13 mouse cellular contexts compared by ENCODE assay signal in the genomic region with DNA sequence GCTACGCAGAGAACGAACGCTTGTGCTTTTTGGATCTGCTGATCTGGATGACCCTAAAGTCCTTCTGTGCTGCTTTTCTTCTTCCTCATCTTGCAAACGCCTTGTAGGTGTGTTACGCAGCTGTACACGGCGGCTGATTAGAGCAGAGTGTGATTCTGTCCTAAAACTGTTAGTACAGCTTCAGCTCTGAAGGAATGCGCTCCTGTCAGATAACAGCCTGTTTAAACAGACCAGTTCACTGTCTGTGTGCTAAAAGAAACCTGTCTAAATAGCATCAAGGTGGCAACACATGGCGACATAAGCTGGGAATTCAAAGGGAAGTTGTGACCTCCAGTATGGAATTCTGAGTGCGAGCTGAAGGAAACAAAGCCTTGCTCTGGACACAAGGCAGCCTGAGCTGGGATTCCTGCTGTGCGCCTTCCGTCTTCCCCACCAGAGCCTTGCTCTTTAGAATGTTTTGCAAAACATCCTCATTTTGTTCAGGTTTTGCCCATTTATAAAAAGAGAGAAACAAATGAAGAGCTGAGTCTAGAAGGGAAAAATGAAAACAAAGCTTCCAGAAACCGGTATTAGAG.
DNase-seq lines count a peak whose midpoint lies in the region; ATAC-seq and TF ChIP-seq lines count a peak whose summit lies in the region.
"Had no signal": no experiment of that assay in that cellular context is flagged by ENCODE, and none has a peak within 500 bp of the region (broad histone marks: within the 10 kb centered on the region; RNA-seq: fewer than 3 reads in every experiment).

No protein-coding gene starts in this region.

- H3K27me3 ChIP-seq in heart, postnatal 0 days (ENCODE audit: control insufficient read depth, insufficient read depth, low read length) = 0 out of 2 replicates have a peak, but pooled peaks cover 3% of the 10 kb centered on the region
- no peaks in the 10 kb centered on the region for H3K27me3 ChIP-seq in hindbrain, embryonic 15.5 days
- H3K27me3 ChIP-seq: CH12.LX had no signal

- no peaks in the 10 kb centered on the region for H3K4me1 ChIP-seq in heart, postnatal 0 days (ENCODE audit: control insufficient read depth, insufficient read depth)
- peaks cover 9% of the 10 kb centered on the region for H3K4me1 ChIP-seq in hindbrain, embryonic 15.5 days (replicated peaks)

- H3K9me3 ChIP-seq in heart, postnatal 0 days (replicated peaks; ENCODE audit: control insufficient read depth, low read length) = no peaks in the 10 kb centered on the region
- H3K9me3 ChIP-seq in hindbrain, embryonic 15.5 days = no peaks in the 10 kb centered on the region

- H3K36me3 ChIP-seq in heart, postnatal 0 days (replicated peaks; ENCODE audit: control insufficient read depth, insufficient read depth, low read length) = no peaks in the 10 kb centered on the region
- peaks cover 7% of the 10 kb centered on the region; the same call in 1 of the 2 replicates for H3K36me3 ChIP-seq in hindbrain, embryonic 15.5 days

- no peak overlapping the region for H3K27ac ChIP-seq in heart, postnatal 0 days (ENCODE audit: low read depth)
- peak overlapping the region; percentile 57 for H3K27ac ChIP-seq in hindbrain, embryonic 15.5 days (replicated peaks)
- H3K27ac ChIP-seq: kidney, postnatal 0 days; liver, embryonic 14.5 days; macrophage had no signal

- no peak overlapping the region for H3K4me3 ChIP-seq in heart, postnatal 0 days (ENCODE audit: low read depth, low read length)
- no peak overlapping the region for H3K4me3 ChIP-seq in hindbrain, embryonic 15.5 days

- H3K9ac ChIP-seq in heart, postnatal 0 days (replicated peaks; ENCODE audit: low read depth, low read length) = no peak overlapping the region
- 0 out of 2 replicates have a peak overlapping the region, but pooled peaks have one; percentile 20 for H3K9ac ChIP-seq in hindbrain, embryonic 15.5 days
- H3K9ac ChIP-seq: liver, embryonic 14.5 days had no signal

- intact Hi-C loops in heart, postnatal 10 days (cut with DNase I) = no loop called here

- no peak for DNase-seq in heart, postnatal 0 days (ENCODE audit: low spot score)
- DNase-seq in heart, postnatal 10 days = no peak
- DNase-seq in embryo, embryonic 10.5 days (ENCODE audit: low spot score) = peak; percentile 40
- DNase-seq in yolk sac, embryonic 10.5 days (ENCODE audit: low spot score) = peak; percentile 14
- no peak for DNase-seq in cerebellum, adult 8-10 months
- no peak for DNase-seq in natural killer cell, adult 2 months (ENCODE audit: low spot score in 2 of 2)
- DNase-seq: thymus, postnatal 36 days had no signal

- ATAC-seq in heart, postnatal 0 days (ENCODE audit: insufficient read depth, low read depth) = no peak
- no peak for ATAC-seq in hindbrain, embryonic 15.5 days (ENCODE audit: low FRiP score, low read depth)
- ATAC-seq: activated CD4-positive, CD25-positive, alpha-beta regulatory T cell, adult 4 months had no signal

- no peak for TF ChIP-seq EP300 in heart, postnatal 0 days (IDR thresholded peaks at IDR 0.05; ENCODE audit: low read depth)

- H3K4me2 ChIP-seq in heart, postnatal 0 days (ENCODE audit: low read depth, low read length) = peak overlapping the region; percentile 8; the same call in 1 of the 2 replicates
- no peak overlapping the region for H3K4me2 ChIP-seq in hindbrain, embryonic 15.5 days

- TF ChIP-seq CTCF in heart, postnatal 0 days (IDR thresholded peaks at IDR 0.05; ENCODE audit: low read depth) = no peak

- 34% methylated on average over 13 of the region's 13 CpGs for WGBS in heart, postnatal 0 days
- 48% methylated on average over 13 of the region's 13 CpGs for WGBS in hindbrain, embryonic 15.5 days

Comparison
In these comparisons a context has a peak if more than half of its experiments do, and no peak if none do; other contexts are left out.
1. DNase-seq: peak in embryo, embryonic 10.5 days (single experiment) and yolk sac, embryonic 10.5 days (single experiment); none in heart, postnatal 0 days (single experiment), heart, postnatal 10 days (0 of 2), cerebellum, adult 8-10 months (single experiment) and natural killer cell, adult 2 months (0 of 2).